Mouse (Mus musculus): ENCODE data around the gene Dnajc2.

DNA sequence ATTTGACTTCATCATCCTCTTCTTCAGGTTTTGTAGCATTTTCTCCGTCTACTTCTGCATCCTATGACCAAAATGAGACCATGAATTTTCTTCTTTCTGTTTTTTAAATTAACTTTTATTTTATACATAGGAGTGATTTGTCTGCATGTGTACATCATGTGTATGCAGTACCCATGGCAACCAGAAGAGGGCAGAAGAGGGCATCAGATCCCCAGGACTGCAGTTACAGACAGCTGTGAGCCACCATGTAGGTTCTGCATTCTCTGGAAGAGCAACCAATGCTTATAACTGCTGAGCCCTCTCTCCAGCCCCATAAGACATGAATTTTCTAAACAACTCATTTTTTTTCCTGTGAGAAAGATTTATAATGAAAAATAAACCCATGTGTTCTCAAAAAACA is 28.9 kb upstream of the Dnajc2 start:
- no peak for TF ChIP-seq CTCF (IDR thresholded peaks at IDR 0.05; ENCODE audit: extremely low read depth, insufficient read depth, insufficient read length, insufficient replicate concordance)
- no peak for TF ChIP-seq POLR2A (IDR thresholded peaks at IDR 0.05; ENCODE audit: low read depth, low read length)

Data from spleen, adult 2 months (tissue).